12 mouse cellular contexts compared by ENCODE assay signal in the genomic region with DNA sequence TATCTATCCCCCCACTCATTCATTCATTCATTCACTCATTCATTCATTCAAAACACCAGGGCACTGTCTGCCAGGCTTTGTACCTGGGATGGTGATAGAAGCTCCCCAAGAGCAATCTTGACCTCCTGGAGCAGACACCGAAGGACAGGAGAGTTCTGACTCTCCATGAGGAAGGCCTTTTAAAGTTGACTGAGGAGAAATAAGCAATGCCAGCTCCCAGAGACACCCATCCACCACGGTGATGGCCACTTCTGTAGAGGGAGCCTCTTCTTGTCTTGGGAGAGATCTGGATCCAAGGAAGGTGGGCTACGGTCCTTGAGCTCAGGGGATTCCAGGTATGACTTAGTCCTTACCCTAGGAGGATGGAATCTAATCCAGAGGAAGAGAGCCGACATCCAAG. TPM values are rescaled to one million over a fixed set of nuclear protein-coding genes. Genes with fewer than 3 reads are reported as not detected.
DNase-seq lines count a peak whose midpoint lies in the region.
"Had no signal": no experiment of that assay in that cellular context is flagged by ENCODE, and none has a peak within 500 bp of the region (broad histone marks: within the 10 kb centered on the region; RNA-seq: fewer than 3 reads in every experiment).

A gene (plus strand): TSS at position 301 of the 400 bp plus-strand sequence.

- intact Hi-C loops in heart, postnatal 25 days (cut with DNase I): loop anchor here (10.0 kb wide), 2 partner anchors 315 to 385 kb away; a partner anchor contains a TSS

- no peak for DNase-seq in heart, adult 18-20 months
- no peak for DNase-seq in heart, adult 11 months
- no peak for DNase-seq in gastrocnemius, adult 18-20 months (ENCODE audit: low spot score)
- DNase-seq in heart, adult 8-10 months (ENCODE audit: low spot score): no peak
- DNase-seq in heart, postnatal 25 days (ENCODE audit: low spot score): no peak
- no peak for DNase-seq in urinary bladder, postnatal 4 days (ENCODE audit: low spot score in 2 of 2)
- DNase-seq in frontal cortex, postnatal 36 days (ENCODE audit: low spot score in 2 of 2): no peak
- no peak for DNase-seq in thymus, postnatal 36 days
- DNase-seq: B cell, adult 2 months; cerebellum, adult 2 months; liver; spleen, adult 18-20 months had no signal

RNA-seq across cellular contexts. Expression of the gene that starts here (rescaled TPM):
- 100 to 1,000 TPM; 185 to 201 TPM for total RNA-seq in heart, adult 18-20 months (2021)
- total RNA-seq in gastrocnemius, adult 18-20 months (2021): 100 to 1,000 TPM; 186 to 189 TPM
- total RNA-seq in heart, adult 8-10 months (2022): 100 to 1,000 TPM; 170 to 223 (median 177) TPM
- total RNA-seq in heart, postnatal 25 days (2021): 100 to 1,000 TPM; 172 to 215 TPM
